Mouse (Mus musculus) adrenal gland, postnatal 4 days (tissue): ENCODE measurements around the gene Slc25a42. TPM values are rescaled to one million over a fixed set of nuclear protein-coding genes. Genes with fewer than 3 reads are reported as not detected.
A peak's percentile ranks its signal among the peaks of the same experiment; 100 is the strongest.

Source experiments
- DNase-seq, 2 experiments: peaks; one replicate each; pipeline ENCODE4 v3.0.0; 2021 to 2022; ENCODE audit warnings: low spot score in 2 of 2, mixed read lengths in 2 of 2
- total RNA-seq, 2 experiments: library from RNA; stranded (reverse); gene quantifications; 2 replicates each; pipeline ENCODE4 v1.2.3; 2021

The Slc25a42 gene
- total RNA-seq, 2 experiments from 2014 or later = 27.8 to 39.2 TPM

DNA sequence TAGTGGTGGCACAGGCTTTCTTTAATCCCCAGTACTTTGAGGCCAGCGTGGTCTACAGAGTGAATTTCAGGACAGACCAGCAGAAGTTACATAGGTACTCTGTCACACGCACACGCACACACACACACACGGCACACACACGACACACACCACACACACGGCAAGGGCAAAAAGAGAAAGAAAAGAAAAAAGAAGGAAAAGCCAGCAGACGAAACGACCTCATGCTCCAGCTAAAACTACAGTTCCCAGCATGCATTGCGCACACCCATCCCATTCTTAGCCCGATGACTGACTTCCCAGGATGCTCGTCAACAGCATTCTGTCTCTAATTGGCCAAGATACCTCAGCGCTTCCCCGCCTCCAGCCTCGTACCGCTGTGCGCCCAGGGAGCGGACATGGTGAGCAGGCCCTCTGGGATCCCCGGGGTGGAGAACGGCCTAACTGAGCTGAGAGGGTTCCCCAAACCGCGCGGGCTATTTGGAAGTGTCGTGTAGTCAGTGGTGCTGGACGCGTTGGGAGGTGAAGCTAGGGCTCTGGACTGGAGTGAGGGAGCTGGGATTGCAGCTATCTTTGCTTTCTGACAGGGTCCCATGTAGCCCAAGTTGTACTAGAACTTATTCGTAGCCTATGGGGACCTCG is 39.9 kb downstream of the Slc25a42 start, which contains the start of gene Tmem161a:
Tmem161a (plus strand) TSS at position 314 of the 639 bp plus-strand sequence.
- DNase-seq = peak; percentile 55 to 77

DNA sequence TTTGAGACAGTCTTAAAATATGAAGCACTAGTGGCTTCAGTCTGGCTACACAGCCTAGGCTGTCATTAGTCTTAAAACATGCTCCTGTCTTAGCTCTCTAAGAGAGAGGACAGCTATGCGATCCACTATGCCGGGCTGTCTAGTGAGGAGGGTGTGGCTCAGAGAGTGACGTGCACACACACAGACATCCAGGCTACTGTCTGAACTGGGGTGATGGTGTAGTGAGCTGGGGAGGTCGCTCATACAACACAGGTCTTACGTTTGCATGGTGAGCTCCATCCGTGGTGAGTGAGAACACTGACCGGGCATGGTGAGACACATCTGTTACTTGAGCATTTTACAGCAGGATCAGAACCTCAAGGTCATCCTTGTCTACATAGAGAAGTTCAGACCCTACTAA is 40.9 kb downstream of the Slc25a42 start:
- DNase-seq = no peak

DNA sequence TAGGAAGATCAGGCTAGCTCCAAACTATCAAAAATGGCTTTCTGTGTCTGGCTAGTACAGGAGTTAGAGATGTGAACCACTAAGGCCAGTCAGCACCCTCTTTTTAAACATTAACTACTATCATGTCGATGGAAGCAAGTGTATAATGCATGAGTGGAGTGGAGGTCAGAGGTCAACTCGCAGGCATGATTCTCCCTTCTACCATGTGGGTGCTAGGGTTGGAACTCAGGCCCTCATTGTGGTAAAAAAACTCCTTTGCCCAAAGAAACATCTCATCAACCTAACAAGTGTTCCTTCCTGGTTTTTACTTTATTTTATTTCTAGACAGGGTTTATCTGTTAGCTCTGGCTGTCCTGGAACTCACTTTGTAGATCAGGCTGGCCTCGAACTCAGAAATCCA is 41.4 kb downstream of the Slc25a42 start:
- DNase-seq = no peak

DNA sequence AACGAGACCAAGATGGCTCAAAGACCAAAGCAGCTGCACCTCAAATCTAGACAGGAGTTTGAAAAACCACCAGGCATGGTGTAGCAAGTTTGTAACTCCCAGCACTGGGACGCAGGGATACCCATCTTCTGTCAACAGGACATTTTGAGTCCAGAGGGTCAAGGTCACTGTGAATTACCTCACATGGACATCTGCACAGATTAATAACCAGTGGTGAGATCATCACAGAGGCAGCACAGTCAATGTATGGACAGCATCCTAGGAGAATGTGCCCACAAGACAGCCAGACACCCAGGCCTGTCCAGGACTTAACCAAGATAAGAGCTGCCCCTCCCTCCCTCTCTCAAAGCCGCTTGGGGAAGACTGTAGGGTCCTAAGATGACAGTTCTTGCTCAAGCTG is 42.0 kb downstream of the Slc25a42 start:
- DNase-seq = no peak

DNA sequence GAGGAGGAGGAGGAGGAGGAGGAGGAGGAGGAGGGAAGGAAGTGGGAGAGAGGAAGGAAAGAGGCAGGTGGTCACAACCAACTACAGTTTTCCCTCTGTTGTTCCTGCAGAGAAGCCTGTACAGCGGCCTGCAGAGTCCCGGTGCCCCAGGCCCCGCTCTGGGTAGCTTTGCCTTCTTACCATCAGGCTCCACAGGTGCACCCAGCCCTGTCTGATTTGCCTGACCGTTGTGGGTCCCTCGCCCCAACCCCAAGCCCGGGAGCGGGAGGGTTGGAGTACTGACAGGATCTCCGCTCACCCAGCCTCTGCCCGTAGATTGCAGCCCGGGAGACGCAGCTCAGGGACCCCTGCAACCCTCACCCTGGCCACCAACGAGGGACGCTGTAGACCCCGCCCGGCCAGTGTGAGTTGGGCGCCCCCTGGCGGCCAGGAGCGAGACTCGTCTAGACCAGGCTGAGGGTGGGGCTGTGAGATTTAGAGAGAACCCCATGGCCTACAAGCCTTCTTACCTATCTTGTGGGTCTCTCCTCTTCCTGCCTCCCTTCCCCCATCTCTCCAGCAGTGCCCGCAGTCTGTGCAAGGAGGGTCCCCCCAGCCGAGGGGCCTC is 45.5 kb downstream of the Slc25a42 start:
- peak; percentile 41 to 48 for DNase-seq

GRCm38 (mm10) chr8:70163316-70163715 is 48.8 kb downstream of the Slc25a42 start:
- no peak for DNase-seq

DNA sequence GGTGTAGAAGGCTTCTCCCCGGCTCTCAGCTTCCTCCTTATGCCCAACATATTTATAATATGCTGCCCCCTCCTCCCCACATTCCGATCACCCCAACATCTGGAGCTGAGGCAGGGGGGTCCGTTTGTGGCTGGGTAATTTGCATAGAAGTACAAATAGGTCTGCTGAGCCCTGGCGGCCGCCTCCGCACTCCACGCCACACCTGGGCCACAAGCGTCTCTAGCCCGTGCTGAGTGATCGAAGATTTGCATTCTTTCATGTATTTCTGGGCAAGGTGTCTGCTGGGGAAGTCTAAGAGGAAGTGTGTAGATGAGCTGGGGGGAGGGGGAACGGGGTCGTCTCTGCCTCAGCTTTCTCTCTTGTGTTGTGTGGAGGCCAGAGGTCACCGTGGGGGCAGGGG is 52.1 kb downstream of the Slc25a42 start:
- no peak for DNase-seq

DNA sequence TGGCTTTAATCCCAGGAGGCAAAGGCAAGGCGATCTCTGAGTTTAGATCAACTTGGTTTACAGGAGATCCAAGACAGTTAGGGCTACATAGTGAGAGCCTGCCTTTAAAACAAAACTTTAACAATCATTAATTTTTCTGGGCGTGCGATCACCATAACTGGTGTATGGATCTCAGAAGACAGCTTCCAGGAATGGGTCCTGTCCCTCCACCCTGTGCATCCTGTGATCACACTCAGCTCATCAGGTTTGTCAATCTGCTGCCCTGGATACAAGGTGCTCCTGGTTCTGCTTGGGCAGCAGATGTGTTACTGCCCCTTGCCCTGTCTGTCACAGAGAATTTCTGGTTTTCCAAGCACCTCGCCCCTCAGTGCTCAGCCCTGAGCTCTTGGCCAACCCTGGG is 52.9 kb downstream of the Slc25a42 start:
- no peak for DNase-seq

- DNase-seq = peak in 1 of 2 experiments; percentile 24
Measured at GRCm38 (mm10) chr8:70158069-70158853, 53.8 kb downstream of the Slc25a42 start.

DNA sequence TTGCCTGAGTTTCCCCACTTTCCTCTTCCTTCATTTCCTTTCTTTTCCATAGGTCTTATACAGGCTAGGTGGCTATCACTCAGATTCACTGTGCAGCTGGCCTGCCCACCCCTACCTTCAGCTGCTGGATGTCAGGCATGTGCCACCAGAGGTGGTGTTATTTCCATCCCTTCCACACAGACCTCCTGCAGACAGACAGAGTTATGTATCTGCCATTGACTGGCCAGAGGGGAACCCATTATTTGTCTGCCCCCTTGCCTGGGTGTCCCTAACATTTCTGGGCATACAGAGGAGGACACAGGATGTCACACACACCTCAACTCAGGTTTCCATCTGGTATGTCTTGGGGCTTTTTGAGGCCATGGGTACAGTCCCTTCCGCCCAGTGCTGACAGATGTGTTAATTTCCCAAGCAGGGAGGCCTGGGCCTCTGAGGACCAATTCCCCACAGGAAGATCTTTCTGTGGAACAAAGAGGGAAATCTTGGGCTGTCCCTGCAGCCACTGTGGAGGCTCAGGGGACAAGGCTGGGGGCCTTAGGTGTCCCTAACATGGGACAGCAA is 54.8 kb downstream of the Slc25a42 start:
- DNase-seq = no peak

- peak; percentile 40 to 54 for DNase-seq
Measured at GRCm38 (mm10) chr8:70152537-70153257, 59.4 kb downstream of the Slc25a42 start.

- DNase-seq = no peak
Measured at GRCm38 (mm10) chr8:70150158-70150557, 61.9 kb downstream of the Slc25a42 start.

DNA sequence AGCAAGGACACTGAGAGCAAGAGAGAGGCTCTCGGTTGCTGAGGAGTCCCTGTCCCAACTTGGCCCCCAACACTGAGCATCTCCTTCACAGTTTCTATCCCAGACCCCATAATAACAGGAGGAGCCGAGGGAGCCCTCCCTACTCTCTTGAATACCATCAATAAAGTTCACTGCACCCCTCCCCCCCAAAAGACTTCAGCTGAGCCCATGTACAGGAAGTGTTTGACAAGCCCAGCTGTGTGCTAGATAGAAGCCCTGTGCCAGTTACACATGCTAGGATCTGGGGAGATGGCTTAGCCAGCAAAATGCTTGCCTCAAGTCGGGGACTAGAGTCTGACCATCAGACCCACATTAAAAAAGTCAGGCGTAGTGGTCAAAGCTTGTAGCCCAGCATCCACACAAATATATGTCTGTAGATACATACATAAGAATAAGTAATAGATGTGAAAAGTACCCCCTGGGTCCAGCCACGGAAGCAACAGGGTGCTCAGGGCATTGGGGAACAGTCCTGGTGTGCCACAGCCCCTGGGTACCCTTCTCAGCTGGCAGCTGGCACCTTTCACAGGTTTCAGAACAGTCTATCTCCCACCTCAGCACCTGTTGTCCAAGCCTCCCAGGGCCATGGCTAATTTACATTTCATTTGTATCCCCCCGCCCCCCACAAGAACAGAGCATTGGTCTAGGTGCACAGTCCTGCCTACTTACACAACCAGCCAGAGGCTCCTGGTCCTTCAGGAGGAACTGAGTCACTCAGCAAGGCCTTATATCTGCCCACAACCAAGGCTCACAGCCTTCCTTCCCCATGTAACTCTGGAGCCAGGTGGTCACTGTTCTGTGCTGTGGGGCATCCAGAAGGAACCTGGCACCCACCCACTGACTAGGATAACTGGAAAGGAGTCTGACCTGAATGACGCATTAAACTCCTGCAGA is 64.2 kb downstream of the Slc25a42 start:
- DNase-seq = no peak

DNA sequence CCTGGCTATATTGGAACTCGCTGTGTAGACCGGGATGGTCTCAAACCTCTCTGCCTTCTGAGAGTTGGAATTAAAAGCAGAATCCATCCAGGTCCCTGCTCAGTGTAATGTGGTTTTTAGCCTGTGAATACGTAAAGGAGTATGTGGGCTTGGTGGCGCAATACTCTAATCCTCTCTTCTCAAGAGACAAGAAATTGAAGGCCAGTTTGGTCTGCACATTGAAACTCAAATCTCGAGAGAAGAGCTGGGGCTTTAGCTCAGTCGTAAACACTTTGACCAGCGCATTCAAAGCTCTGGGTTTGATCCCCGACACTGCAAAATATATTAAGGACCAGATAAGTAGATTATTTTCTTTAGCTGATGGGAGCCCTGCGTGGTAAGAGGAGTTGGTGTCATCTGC is 72.1 kb downstream of the Slc25a42 start:
- no peak for DNase-seq

- peak; percentile 94 to 98 for DNase-seq
Measured at GRCm38 (mm10) chr8:70139026-70139857, 72.9 kb downstream of the Slc25a42 start, which contains the start of the genes Rfxank, Borcs8 and Mef2b. Rfxank (minus strand) TSS chr8:70139154. Borcs8 (plus strand) TSS chr8:70139499. Mef2b (plus strand) TSS chr8:70139711.

DNA sequence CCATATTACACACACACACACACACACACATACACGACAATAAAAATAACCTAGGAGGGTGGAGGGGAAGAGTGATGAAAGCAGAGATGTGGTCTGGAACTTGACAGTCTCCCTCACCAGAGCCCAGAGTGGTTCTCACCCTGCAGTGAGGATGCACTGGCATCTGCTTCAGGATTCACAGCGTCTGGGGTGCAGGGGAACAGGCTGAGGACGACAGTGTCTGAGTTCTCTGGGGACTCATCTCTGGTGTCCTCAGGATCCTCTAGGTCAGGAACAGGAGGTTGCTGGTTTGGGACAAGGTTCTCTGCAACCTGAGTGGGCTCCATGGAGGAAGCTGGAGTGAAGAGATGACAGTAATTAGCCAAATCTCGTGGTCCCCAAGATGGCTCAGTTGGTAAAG is 74.2 kb downstream of the Slc25a42 start:
- DNase-seq = no peak

- no peak for DNase-seq
Measured at GRCm38 (mm10) chr8:70136591-70136990, 75.5 kb downstream of the Slc25a42 start.

DNA sequence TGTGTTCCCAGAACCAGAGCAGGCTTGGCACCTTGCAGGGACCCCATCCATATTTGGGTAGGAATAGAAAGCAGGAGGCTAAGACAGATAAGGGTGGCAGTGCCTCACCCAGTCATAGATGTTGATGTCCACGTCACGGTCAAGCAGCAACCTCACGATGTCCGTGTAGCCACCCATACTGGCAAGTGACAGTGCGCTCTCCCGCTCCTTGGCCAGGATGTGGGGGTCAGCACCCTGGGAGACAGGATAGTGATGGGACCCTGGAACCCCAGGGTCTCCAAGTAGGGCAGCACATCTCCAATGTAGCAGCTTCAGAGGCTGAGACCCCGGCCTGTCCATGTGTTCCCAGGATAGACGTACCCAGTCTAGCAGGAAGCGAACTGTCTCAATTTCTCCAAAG is 77.2 kb downstream of the Slc25a42 start:
- no peak for DNase-seq
